Mouse (Mus musculus): ENCODE measurements around the gene Hba-a2.
"Not testable (repeated sequence)": the region's sequence is repeated elsewhere in the genome, so short reads cannot be mapped to it uniquely, and the experiment has no call there.

Hba-a2 gene

DNA sequence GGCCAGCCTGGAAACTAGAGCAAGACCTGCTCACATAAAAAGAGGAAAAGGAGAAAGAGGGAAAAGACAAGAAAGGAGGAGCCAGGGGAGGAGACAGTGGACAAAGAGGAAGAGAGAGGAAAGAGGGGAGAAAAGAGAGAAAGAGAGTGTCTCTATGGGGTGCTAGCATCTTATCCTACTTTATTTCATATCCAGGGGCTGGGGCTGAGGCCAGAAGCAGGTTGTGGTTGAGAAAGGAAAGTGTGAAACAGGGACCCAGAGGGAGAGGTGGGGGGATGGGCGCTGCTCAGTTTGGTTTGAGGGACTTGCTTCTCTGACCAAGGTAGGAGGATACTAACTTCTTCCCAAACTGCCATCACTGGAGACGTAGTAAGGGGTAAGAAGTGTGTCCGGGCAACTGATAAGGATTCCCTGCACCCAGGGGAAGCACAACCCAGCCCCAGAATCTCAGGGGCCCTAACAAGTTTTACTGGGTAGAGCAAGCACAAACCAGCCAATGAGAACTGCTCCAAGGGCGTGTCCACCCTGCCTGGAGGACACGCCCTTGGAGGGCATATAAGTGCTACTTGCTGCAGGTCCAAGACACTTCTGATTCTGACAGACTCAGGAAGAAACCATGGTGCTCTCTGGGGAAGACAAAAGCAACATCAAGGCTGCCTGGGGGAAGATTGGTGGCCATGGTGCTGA lies 13.1 kb upstream of the Hba-a2 start, which contains the start of gene Hba-a1:
Gene Hba-a1, plus strand, starts transcription at position 421 of the 687 bp plus-strand sequence.
- DNase-seq (ENCODE audit: low spot score in 2 of 2), result not testable (repeated sequence)

DNA sequence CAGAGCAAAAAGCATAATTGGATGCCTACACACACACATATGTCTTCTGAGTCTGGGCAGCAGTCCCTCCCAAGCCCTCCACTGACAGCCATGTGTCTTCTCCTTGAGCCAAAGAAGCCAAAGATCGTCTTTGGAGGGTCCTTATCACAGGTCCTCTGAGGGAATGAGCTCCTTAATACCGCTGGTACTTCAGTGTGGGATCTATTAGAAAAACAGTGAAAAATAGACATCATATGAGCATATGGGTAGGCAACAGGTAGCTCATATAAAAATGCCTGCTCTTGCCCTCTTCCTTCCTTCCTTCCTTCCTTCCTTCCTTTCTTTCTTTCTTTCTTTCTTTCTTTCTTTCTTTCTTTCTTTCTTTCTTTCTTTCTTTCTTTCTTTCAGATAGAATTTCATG lies 11.7 kb upstream of the Hba-a2 start:
- not testable (repeated sequence) for DNase-seq (ENCODE audit: low spot score in 2 of 2)

DNA sequence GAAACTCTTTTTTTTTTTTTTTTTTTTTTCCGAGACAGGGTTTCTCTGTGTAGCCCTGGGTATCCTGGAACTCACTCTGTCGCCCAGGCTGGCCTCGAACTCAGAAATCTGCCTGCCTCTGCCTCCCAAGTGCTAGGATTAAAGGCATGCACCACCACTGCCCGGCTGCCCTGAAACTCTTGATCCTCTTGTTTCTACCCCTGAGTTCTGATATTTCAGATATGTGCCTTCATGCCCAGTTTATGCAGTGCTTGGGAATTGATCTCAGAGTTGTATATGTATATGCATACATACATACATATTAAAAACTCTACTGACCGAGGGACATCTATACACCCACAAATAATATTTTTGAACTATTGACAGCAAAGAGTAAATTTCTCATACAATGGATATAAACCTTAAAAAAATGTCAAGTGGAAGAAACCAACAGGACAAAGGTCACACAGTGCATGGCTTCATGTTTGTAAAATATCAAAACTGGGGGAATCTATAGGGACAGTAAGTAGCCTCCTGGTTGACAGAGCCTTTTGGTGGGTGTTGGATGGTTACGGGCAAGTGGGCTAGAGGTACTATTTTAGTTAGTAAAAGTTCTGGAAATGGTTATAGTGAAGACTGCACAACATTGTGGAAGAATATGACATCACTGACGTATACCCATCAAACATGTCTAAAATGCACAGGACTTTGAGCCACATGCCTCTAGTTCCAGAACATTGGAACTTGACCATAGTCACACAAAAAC lies 11.1 kb upstream of the Hba-a2 start:
- no peak for DNase-seq (ENCODE audit: low spot score in 2 of 2)

DNA sequence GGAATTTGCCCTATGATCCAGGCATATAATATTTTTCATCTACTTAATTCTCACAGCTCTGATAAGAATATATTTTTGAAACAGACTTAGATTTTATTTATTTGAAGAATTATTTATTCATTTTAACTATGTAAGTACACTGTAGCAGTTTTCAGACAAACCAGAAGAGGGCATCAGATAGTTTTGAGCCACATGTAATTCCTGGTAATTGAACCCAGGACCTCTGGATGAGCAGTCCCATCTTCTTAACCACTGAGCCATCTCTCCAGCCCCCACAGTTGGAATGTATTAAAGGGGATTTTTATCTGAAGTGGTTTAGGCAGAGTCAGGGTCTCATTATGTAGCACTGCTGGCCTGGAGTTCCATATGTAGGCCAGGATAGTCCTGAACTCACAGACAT lies 10.4 kb upstream of the Hba-a2 start:
- not testable (repeated sequence) for DNase-seq (ENCODE audit: low spot score in 2 of 2)

DNA sequence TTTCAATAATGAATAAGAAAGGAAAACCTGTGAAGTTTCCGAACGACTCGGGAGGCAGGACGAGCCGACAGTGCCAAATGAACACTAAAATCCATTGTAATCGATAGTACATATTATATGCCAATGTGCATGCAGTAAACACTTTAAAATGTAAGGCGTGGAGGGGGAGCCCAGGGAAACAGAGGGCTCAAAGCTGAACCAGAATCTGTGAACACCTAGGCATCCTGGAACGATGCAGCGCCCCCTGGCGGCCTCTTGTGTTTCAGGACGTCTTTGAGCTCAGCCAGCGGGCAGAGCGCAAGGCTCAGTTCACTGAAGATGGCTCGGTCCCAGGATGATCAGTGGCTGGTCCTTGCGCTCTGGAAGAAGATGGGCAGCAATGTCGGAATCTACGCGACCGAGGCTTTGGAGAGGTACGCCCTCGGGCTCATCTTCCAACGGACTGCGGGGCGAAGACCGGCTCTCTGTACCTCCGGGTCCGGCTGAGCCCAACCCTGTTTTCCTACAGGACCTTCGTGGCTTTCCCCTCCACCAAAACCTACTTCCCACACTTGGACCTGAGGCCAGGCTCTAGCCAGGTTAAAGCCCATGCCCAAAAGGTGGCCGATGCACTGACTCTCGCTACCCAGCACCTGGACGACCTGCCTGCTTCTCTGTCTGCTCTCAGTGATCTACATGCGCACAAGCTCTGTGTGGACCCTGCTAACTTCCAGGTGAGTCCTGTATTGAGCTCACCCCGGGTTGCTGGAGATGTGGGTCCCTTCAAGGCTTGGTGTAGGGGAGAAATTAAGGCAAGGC lies 9.4 kb upstream of the Hba-a2 start, which contains the start of gene Hbq1b:
Gene Hbq1b, plus strand, starts transcription at position 271 of the 798 bp plus-strand sequence.
- DNase-seq (ENCODE audit: low spot score in 2 of 2), result peak; percentile 50 to 74

DNA sequence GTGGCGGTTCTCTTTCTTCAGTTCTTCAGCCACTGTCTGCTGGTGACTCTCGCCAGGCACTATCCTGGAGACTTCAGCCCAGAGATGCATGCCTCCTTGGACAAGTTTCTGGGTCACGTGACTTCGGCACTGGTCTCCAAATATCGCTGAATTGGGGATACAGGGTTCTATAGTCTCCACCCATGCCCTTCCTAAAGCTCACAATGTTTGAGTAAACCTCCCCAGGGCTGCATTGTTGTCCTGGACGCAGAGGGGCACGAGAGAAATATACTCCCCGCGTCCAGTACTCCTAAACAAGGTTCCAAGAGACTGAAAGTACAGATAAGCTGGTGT lies 8.8 kb upstream of the Hba-a2 start:
- DNase-seq (ENCODE audit: low spot score in 2 of 2), result no peak

DNA sequence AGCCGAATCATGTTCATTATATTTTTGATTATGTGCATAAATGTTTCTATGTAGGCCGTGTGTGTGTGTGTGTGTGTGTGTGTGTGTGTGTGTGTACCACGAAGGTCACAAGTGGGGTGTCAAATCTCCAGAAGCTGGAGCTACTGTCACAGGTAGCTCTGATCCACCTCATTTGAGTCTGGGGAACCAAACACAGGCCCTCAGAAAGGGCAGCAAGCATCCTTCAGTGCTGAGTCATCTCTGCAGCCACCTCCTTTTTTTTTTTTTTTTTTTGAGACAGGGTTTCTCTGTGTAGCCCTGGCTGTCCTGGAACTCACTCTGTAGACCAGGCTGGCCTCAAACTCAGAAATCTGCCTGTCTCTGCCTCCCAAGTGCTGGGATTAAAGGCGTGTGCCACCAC lies 3.5 kb upstream of the Hba-a2 start:
- DNase-seq (ENCODE audit: low spot score in 2 of 2), result not testable (repeated sequence)

DNA sequence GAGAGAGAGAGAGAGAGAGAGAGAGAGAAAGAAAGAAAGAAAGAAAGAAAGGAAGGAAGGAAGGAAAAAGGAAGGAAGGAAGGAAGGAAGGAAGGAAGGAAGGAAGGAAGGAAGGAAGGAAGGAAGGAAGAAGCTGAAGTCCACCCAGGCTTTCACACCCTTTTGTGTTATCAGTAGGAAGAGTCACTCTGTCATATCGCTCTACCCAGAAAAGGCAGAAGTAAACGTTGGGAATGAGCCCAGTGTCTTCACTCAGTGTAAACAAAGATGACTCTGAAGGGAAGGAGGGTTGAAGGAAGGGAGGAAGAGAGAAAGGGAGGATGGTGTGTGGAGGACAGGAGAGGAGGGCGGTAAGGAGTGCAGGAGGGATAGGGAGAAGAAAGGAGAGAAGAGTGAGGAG lies 2.8 kb upstream of the Hba-a2 start:
- DNase-seq (ENCODE audit: low spot score in 2 of 2), result not testable (repeated sequence)

DNA sequence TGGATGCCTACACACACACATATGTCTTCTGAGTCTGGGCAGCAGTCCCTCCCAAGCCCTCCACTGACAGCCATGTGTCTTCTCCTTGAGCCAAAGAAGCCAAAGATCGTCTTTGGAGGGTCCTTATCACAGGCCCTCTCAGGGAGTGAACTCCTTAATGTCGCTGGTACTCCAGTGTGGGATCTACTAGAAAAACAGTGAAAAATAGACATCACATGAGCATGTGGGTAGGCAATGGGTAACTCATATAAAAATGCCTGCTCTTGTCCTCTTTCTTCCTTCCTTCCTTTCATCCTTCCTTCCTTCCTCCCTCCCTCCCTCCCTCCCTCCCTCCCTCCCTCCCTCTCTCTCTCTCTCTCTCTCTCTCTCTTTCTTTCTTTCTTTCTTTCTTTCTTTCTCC lies 1.1 kb downstream of the Hba-a2 start:
- DNase-seq (ENCODE audit: low spot score in 2 of 2), result not testable (repeated sequence)

DNA sequence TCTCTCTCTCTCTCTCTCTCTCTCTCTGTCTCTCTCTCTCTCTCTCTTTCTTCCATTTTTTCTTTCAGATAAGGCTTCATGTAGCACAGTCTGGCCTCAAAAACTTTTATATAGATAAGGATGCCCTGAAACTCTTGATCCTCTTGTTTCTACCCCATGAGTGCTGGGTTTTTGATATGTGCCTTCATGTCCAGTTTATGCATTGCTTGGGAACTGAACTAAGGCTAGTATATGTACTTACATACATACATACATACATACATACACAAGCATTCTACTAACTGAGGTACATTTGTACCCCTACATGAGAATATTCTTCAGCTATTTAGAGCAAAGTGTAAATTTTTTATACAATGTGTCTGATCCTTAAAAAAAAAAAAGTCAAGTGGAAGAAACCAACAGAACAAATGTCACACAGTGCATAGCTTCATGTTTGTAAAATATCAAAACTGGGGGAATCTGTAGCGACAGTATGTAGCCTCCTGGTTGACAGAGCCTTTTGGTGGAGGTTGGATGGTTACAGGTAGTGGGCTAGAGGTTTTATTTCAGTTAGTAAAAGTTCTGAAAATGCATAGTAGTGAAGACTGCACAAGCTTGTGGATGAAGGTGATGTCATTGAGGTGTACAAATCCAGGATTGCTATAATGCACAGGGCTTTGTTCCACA lies 1.7 kb downstream of the Hba-a2 start:
- no peak for DNase-seq (ENCODE audit: low spot score in 2 of 2)

DNA sequence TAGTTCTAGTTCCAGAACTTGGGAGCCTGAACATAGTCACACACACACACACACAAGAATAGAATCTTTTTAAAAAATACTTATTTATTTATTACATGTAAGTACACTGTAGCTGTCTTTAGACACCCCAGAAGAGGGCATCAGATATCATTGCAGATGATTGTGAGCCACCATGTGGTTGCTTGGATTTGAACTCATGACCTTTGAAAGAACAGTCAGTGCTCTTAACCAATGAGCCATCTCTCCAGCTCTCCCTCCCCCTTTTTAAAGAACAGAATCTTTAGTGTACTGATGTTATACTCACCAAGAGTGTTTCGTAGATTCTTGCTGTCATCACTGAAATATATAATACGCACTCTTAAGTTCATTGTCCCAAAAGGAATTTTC lies 2.2 kb downstream of the Hba-a2 start:
- no peak for DNase-seq (ENCODE audit: low spot score in 2 of 2)

DNA sequence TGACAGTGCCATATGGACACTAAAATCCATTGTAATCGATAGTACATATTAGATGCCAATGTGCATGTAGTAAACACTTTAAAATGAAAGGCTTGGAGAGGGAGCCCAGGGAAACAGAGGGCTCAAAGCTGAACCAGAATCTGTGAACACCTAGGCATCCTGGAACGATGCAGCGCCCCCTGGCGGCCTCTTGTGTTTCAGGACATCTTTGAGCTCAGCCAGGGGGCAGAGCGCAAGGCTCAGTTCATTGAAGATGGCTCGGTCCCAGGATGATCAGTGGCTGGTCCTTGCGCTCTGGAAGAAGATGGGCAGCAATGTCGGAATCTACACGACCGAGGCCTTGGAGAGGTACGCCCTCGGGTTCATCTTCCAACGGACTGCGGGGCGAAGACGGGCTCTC lies 3.6 kb downstream of the Hba-a2 start, which contains the start of gene Hbq1a:
Gene Hbq1a, plus strand, starts transcription at position 205 of the 400 bp plus-strand sequence.
- DNase-seq (ENCODE audit: low spot score in 2 of 2), result peak; percentile 32 to 45

DNA sequence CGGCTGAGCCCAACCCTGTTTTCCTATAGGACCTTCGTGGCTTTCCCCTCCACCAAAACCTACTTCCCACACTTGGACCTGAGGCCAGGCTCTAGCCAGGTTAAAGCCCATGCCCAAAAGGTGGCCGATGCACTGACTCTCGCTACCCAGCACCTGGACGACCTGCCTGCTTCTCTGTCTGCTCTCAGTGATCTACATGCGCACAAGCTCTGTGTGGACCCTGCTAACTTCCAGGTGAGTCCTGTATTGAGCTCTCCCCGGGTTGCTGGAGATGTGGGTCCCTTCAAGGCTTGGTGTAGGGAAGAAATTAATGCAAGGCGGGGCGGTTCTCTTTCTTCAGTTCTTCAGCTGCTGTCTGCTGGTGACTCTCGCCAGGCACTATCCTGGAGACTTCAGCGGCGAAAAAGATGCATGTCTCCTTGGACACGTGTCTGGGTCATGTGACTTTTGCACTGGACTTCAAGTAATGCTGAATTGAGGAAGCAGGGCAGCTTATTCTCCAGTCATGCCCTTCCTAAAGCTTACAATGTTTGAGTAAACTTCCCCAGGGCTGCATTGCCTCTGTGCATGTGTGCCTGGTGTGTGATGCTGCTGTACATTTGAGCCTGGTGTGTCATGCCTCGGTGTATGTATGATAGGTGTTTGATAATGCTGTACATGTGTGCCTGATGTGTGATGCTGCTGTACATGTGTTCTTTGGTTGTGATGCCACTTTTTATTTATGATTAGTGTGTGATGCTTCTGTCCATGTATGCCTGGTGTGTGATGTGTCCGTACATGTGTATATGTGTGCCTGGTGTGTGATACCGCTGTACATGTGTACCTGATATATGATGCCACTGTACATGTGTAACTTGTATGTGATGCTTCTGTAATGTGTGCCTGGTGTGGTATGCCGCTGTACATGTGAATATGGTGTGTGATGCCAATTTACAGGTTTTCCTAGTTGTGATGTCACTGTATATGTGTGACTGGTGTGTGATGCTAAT lies 4.3 kb downstream of the Hba-a2 start:
- DNase-seq (ENCODE audit: low spot score in 2 of 2), result no peak

DNA sequence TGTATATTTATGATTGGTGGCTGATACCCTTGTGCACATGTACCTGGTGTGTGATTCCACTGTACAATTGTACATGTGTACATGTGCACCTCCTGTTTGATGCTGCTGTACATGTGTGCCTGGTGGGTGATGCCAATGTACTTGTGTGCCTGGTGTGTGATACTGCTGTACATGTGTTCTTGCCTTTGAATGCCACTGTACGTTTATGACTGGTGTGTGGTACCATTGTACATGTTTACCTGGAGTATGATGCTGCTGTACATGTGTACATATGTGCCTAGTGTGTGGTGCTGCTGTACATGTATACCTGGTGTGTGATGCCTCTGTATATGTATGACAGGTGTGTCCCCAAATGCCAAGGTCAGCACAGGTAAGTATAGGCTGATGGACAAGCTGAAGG lies 5.2 kb downstream of the Hba-a2 start:
- DNase-seq (ENCODE audit: low spot score in 2 of 2), result no peak

DNA sequence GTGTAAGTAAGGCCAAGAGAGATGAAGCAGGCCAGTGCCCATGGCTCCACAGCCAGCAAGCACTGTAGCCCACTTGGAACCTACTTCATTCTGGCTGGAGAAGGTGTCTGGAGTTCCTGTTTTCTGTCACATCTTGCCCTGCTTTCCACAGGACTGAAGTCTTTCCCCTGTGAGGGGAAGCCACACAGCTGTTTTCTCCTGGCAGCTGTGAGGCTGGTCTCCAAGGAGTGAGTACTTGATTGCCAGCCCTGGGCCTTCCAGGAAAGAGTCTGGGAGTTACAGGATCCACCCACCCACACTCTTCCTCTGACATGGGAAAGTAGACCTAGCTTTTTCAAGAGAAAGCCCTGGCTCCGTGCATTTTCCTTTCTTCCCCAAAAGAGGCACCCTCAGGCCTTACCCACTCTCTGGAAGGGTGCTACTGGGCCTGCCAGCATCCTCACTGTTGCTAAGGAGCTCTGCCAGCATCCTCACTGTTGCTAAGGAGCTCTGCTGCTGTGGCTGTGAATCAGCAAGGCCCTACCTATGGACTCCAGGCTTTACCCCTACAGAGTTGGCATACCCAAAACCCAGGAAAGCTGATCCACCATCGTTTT lies 6.6 kb downstream of the Hba-a2 start:
- peak in 1 of 2 experiments; percentile 22 for DNase-seq (ENCODE audit: low spot score in 2 of 2)

DNA sequence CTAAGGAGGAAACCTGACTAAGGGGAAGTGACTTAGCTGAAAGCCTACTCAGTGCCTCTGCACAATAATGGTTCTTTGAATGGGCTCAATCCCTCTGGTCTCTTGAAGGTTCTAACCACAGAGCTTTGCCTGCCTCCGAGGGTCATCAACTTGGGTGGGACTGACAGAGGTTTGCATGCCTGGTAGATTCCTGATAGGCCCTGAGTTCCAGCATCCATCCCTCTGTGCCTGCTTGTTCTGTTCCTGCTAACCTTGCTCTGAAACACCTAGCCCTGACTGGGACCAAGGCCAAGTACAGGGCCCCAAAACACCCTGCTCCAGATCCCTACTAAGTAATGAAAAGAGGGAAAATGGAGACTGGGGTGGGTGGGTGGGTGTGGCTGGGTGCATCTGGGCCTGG lies 7.2 kb downstream of the Hba-a2 start:
- no peak for DNase-seq (ENCODE audit: low spot score in 2 of 2)

DNA sequence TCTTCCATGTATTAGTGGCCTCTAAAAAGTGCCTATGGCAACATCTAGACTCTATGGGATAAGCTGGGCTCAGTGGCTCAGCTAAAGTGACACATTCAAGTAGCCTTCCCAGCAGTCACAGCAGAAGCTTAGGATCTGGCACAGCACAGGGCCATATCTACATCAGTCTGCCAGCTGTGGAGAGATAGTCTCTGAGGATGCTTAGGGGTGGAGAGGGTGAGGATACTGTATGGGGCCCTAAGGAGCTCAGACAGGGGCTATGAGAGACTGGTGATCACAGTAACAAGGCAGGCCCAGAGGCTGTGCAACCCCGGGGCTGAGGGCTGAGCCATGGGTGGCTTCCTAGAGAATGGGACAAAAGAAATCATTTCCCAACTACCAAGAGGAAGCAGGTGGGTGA lies 10.7 kb downstream of the Hba-a2 start:
- no peak for DNase-seq (ENCODE audit: low spot score in 2 of 2)

DNA sequence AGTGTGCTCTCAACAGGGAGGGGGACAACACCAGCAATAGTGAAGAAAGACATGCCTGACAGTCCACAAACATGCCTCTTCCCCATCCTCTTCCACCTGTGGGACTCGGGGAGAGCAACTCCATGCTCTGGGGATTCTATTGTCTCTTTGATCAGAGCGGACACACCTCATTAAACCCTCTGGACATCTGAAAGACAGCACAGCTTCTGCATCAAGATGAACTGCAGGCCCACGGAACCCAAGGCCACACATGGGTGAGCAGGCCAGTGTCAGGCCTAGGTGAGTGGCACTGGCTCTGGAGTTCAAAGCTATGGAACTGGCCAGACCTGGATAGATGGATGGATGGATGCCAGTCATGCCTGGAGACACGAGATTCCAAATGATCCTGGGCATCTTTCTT lies 13.2 kb downstream of the Hba-a2 start:
- DNase-seq (ENCODE audit: low spot score in 2 of 2), result no peak

DNA sequence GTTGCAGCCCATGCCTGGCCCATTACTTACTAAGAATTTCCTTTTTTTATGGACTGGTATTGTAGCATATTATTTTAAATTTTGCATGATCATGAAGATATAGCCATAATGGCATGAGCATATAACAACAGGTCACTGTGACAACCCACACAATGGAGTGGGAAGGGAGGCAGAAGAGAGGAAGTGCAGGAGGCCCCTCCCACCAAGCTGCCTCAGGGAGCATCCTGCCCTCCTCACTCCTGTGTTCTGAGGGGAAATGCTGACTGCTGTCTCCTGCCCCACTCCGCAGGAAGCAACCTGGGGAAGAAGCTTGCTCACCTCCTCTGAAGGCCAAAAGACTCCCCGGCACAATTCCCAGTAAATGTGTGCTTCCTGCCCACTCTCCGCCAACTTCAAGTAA lies 13.6 kb downstream of the Hba-a2 start:
- DNase-seq (ENCODE audit: low spot score in 2 of 2), result no peak

DNA sequence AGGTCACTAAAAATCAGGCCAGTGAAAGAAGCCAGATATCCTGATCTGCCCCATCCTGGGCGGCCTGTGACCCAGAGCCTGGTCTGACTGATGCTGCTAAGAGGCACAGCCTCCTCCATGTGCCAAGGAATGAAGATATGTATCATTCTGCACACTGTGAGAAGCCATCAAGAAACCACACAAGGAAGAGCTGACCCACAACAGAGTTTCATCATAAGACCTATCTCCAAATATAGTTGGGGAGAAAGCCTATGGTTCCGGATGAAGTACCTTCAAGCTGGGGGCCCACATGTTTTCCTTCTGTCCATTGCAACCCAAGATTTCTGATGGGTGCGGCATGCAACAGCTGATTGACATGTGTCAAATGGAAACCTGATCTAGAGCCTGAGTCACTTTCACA lies 19.7 kb downstream of the Hba-a2 start:
- DNase-seq (ENCODE audit: low spot score in 2 of 2), result no peak

Measured in frontal cortex, postnatal 10 days (tissue).